ENCODE assay signal across 8 mouse cellular contexts in the genomic region with DNA sequence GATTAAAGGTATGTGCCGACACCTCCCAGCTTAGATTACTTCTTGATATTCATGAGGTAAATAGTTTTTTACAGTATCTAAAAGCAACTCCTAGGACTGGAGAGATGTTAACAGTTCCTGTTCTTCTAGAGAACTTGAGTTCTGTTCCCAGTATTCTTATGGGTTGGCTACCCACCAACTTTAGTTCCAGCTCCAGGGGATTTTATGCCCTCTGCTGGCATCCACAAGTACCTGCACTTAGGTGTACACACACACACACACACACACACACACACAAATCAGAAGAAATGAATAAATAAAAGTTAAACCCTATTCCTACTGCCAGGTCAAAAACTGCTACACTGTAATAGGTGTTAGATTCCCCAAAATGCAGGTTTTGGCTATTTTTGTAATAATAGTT. TPM values are rescaled to one million over a fixed set of nuclear protein-coding genes. Genes with fewer than 3 reads are reported as not detected.
A peak's percentile ranks its signal among the peaks of the same experiment; 100 is the strongest.
DNase-seq lines count a peak whose midpoint lies in the region; ATAC-seq and TF ChIP-seq lines count a peak whose summit lies in the region.

No protein-coding gene starts in this region.

- no peak for TF ChIP-seq EP300 in heart, adult 2 months (IDR thresholded peaks at IDR 0.05; ENCODE audit: insufficient read depth, low read depth, low read length)

- no peak for DNase-seq in heart, adult 2 months
- DNase-seq in heart, postnatal 14 days = no peak
- peak; percentile 39 for DNase-seq in ES-CJ7 (ENCODE audit: low read depth, low spot score)
- DNase-seq in hindbrain, embryonic 11.5 days (ENCODE audit: low spot score) = peak; percentile 10
- no peak for DNase-seq in urinary bladder, postnatal 4 days (ENCODE audit: low spot score in 2 of 2)
- no peak for DNase-seq in gastrocnemius, postnatal 14 days
- DNase-seq in kidney, adult 2 months = no peak

- H3K27ac ChIP-seq in heart, adult 2 months = peak overlapping the region; percentile 64
- H3K27ac ChIP-seq in hindbrain, embryonic 11.5 days (ENCODE audit: low read depth, low read length) = peak overlapping the region; percentile 68; the same call in 1 of the 2 replicates
- peak overlapping the region; percentile 70 for H3K27ac ChIP-seq in midbrain, embryonic 12.5 days (replicated peaks)
- no peak overlapping the region for H3K27ac ChIP-seq in kidney, adult 2 months (ENCODE audit: insufficient read depth, low read depth, low read length)

- peaks cover 5% of the 10 kb centered on the region; the same call in 1 of the 2 replicates for H3K4me1 ChIP-seq in heart, adult 2 months (ENCODE audit: control insufficient read depth, insufficient read depth, low read length)
- peaks cover 6% of the 10 kb centered on the region for H3K4me1 ChIP-seq in hindbrain, embryonic 11.5 days (replicated peaks; ENCODE audit: control insufficient read depth, insufficient read depth, low read length)
- peaks cover 19% of the 10 kb centered on the region for H3K4me1 ChIP-seq in midbrain, embryonic 12.5 days
- H3K4me1 ChIP-seq in kidney, adult 2 months (ENCODE audit: control insufficient read depth, insufficient read depth, low read length) = peaks cover 5% of the 10 kb centered on the region

- intact Hi-C loops in heart, adult 2 months (cut with DNase I) = no loop called here
- intact Hi-C loops in heart, postnatal 14 days (cut with DNase I) = no loop called here
- intact Hi-C loops in gastrocnemius, postnatal 14 days (cut with DNase I; ENCODE audit: low total_unique reads) = no loop called here

- peaks cover 3% of the 10 kb centered on the region for H3K79me2 ChIP-seq in heart, adult 2 months (replicated peaks; ENCODE audit: control insufficient read depth, insufficient read depth, low read length)

- H3K9ac ChIP-seq in heart, adult 2 months (ENCODE audit: low read depth, low read length) = no peak overlapping the region
- H3K9ac ChIP-seq in hindbrain, embryonic 11.5 days (ENCODE audit: low read depth, low read length) = peak overlapping the region; percentile 67; the same call in 1 of the 2 replicates
- H3K9ac ChIP-seq in midbrain, embryonic 12.5 days (replicated peaks) = no peak overlapping the region

- no peak for ATAC-seq in hindbrain, embryonic 11.5 days (ENCODE audit: low FRiP score)
- no peak for ATAC-seq in midbrain, embryonic 12.5 days (ENCODE audit: low FRiP score, low read depth)

- H3K27me3 ChIP-seq in heart, adult 2 months (ENCODE audit: control insufficient read depth, insufficient read depth, low read length) = no peaks in the 10 kb centered on the region
- no peaks in the 10 kb centered on the region for H3K27me3 ChIP-seq in hindbrain, embryonic 11.5 days (ENCODE audit: control insufficient read depth, insufficient read depth, low read length)
- no peaks in the 10 kb centered on the region for H3K27me3 ChIP-seq in midbrain, embryonic 12.5 days
- no peaks in the 10 kb centered on the region for H3K27me3 ChIP-seq in kidney, adult 2 months (replicated peaks; ENCODE audit: control insufficient read depth, insufficient read depth, low read length)

- peaks cover 11% of the 10 kb centered on the region for H3K36me3 ChIP-seq in heart, adult 2 months (ENCODE audit: control insufficient read depth, insufficient read depth, low read length)
- no peaks in the 10 kb centered on the region for H3K36me3 ChIP-seq in hindbrain, embryonic 11.5 days (ENCODE audit: control insufficient read depth, insufficient read depth, low read length)
- 0 out of 2 replicates have a peak, but pooled peaks cover 3% of the 10 kb centered on the region for H3K36me3 ChIP-seq in midbrain, embryonic 12.5 days
- no peaks in the 10 kb centered on the region for H3K36me3 ChIP-seq in kidney, adult 2 months (ENCODE audit: control insufficient read depth, insufficient read depth, low read length)

- no peak for TF ChIP-seq POLR2A in heart, adult 2 months (IDR thresholded peaks at IDR 0.05; ENCODE audit: insufficient read depth, low read depth, low read length)
- no peak for TF ChIP-seq POLR2A in kidney, adult 2 months (IDR thresholded peaks at IDR 0.05; ENCODE audit: low read depth, low read length)

- no peaks in the 10 kb centered on the region for H3K9me3 ChIP-seq in hindbrain, embryonic 11.5 days (ENCODE audit: control insufficient read depth, low read length)
- no peaks in the 10 kb centered on the region for H3K9me3 ChIP-seq in midbrain, embryonic 12.5 days

- peak overlapping the region; percentile 45 for H3K4me2 ChIP-seq in hindbrain, embryonic 11.5 days (replicated peaks; ENCODE audit: low read depth, low read length)
- peak overlapping the region; percentile 58 for H3K4me2 ChIP-seq in midbrain, embryonic 12.5 days (replicated peaks)

- TF ChIP-seq CTCF in heart, adult 2 months (IDR thresholded peaks at IDR 0.05) = peak; percentile 15; the same call in 1 of the 2 replicates
- TF ChIP-seq CTCF in kidney, adult 2 months (conservative IDR thresholded peaks at IDR 0.05; ENCODE audit: insufficient read depth, insufficient read length, low read depth, low read length) = no peak

- no peak overlapping the region for H3K4me3 ChIP-seq in heart, adult 2 months
- no peak overlapping the region for H3K4me3 ChIP-seq in hindbrain, embryonic 11.5 days (ENCODE audit: low read depth, low read length)
- H3K4me3 ChIP-seq in midbrain, embryonic 12.5 days = peak overlapping the region; percentile 43; the same call in 1 of the 2 replicates
- H3K4me3 ChIP-seq in kidney, adult 2 months (ENCODE audit: insufficient read depth, low read depth, low read length) = no peak overlapping the region

- 100% methylated on average over 1 of the region's 1 CpGs for WGBS in heart, adult 2 months
- 96% methylated on average over 1 of the region's 1 CpGs for WGBS in hindbrain, embryonic 11.5 days
- 96% methylated on average over 1 of the region's 1 CpGs for WGBS in midbrain, embryonic 12.5 days
- WGBS in kidney, adult 2 months = 100% methylated on average over 1 of the region's 1 CpGs

RNA-seq across cellular contexts. Expression of a gene that starts 1.5 kb away (rescaled TPM):
- total RNA-seq in heart, adult 2 months (2021) = 10 to 100 TPM; 81.7 to 95.1 TPM
- 33.8 and 57.2 TPM in 2 replicates for polyA plus RNA-seq in heart, adult 2 months (2012; rRNA removed)
- total RNA-seq in heart, postnatal 14 days (2021) = 10 to 100 TPM; 81.3 to 85.1 TPM
- polyA plus RNA-seq in hindbrain, embryonic 11.5 days (2014; fragmentation: Nextera tagmentation; extraction: Ambion mirVana) = 7.5 and 8.3 TPM in 2 replicates
- 4.7 and 5.0 TPM in 2 replicates for polyA plus RNA-seq in midbrain, embryonic 12.5 days (2016; fragmentation: Nextera tagmentation; extraction: Ambion mirVana)
- total RNA-seq in gastrocnemius, postnatal 14 days (2021) = 10 to 100 TPM; 70.8 to 71.5 TPM
- 21.7 and 24.8 TPM in 2 replicates for polyA plus RNA-seq in kidney, adult 2 months (2012; rRNA removed)

RNA-seq across cellular contexts. Expression of a gene that starts 52.1 kb away (rescaled TPM):
- 10 to 100 TPM; 28.6 to 32.7 TPM for total RNA-seq in heart, adult 2 months (2021)
- 19.3 and 23.2 TPM in 2 replicates for polyA plus RNA-seq in heart, adult 2 months (2012; rRNA removed)
- 10 to 100 TPM; 26.2 to 28.2 TPM for total RNA-seq in heart, postnatal 14 days (2021)
- 26.5 and 29.2 TPM in 2 replicates for polyA plus RNA-seq in hindbrain, embryonic 11.5 days (2014; fragmentation: Nextera tagmentation; extraction: Ambion mirVana)
- polyA plus RNA-seq in midbrain, embryonic 12.5 days (2016; fragmentation: Nextera tagmentation; extraction: Ambion mirVana) = 24.4 and 26.0 TPM in 2 replicates
- 10 to 100 TPM; 21.0 to 22.8 TPM for total RNA-seq in gastrocnemius, postnatal 14 days (2021)
- polyA plus RNA-seq in kidney, adult 2 months (2012; rRNA removed) = 13.9 and 17.6 TPM in 2 replicates

Comparison
In these comparisons a context has a peak if more than half of its experiments do, and no peak if none do; other contexts are left out.
1. DNase-seq: peak in ES-CJ7 (single experiment) and hindbrain, embryonic 11.5 days (single experiment); none in heart, adult 2 months (0 of 2), heart, postnatal 14 days (0 of 2), urinary bladder, postnatal 4 days (0 of 2), gastrocnemius, postnatal 14 days (single experiment) and kidney, adult 2 months (single experiment).